Mouse (Mus musculus) olfactory bulb, adult 2 months (tissue): Measurements from ENCODE around the gene Prr5l.

Experiments used
- CTCF ChIP-seq: fragments of 200-500 bp; IDR thresholded peaks from 2 replicates; pipeline ENCODE4 v1.5.1; 2012; ENCODE audit warnings: low read depth, mild to moderate bottlenecking, low read length, moderate library complexity; ENCODE audit not compliant: insufficient read depth
- POLR2A ChIP-seq: fragments of 200-500 bp; IDR thresholded peaks from 2 replicates; pipeline ENCODE4 v1.6.1; 2012; ENCODE audit warnings: mild to moderate bottlenecking, low read depth, low read length, moderate library complexity; ENCODE audit not compliant: insufficient read depth

DNA sequence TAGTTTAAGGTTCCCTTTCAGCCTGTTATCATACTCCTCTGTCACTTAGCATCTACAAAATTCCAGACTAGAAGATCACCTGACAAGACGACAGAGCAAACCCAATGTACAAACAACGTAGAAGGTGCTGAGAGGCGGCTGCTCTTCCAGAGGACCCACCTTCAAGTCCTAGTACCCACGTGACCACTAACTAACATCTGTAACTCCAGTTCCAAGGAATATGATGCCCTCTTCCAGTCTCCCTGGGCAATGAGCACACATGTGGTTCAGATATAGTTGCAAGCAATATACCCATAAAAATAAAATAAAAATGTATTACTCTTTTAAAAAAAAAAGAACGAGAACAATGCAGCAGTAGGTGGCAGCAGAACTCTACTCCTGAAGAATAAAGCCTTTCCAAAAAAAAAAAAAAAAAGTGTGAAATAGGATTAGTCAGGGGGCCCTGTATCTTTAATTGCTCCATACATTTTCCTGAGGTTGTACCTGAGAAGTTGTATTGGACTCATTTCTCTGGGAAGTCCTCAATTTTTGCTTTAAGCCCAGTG is 176.8 kb downstream of the Prr5l start:
- TF ChIP-seq CTCF = no peak
- no peak for TF ChIP-seq POLR2A
